Mouse (Mus musculus) cortical plate, adult 2 months (tissue): ENCODE measurements around the gene Kpna7.

ENCODE experiments used
- CTCF ChIP-seq: fragments of 200-500 bp; IDR thresholded peaks from 2 replicates; pipeline ENCODE4 v1.5.1; 2011; ENCODE audit warnings: mild to moderate bottlenecking, control low read depth, low read length; ENCODE audit not compliant: insufficient read depth; ENCODE audit errors: extremely low read depth
- POLR2A ChIP-seq: fragments of 200-500 bp; IDR thresholded peaks from 2 replicates; pipeline ENCODE4 v1.6.1; 2011; ENCODE audit warnings: mild to moderate bottlenecking, low read length, control low read depth; ENCODE audit not compliant: insufficient read depth; ENCODE audit errors: extremely low read depth

- TF ChIP-seq POLR2A (no peak), CTCF (no peak)
These were observed 34.2 kb upstream of the Kpna7 start for GRCm38 (mm10) chr5:145118005-145118404.
